Mouse (Mus musculus) spleen, adult 2 months (tissue): ENCODE results near the gene Syt13. TPM values are rescaled to one million over a fixed set of nuclear protein-coding genes. Genes with fewer than 3 reads are reported as not detected.

Experiments used
- DNase-seq, 2 experiments: peaks; one replicate each; pipeline versions ENCODE4 v3.0.0 to v3.0.0-alpha.2; 2012 to 2021; ENCODE audit warnings: low spot score in 2 of 2, low read depth in 1 of 2
- H3K27ac ChIP-seq: fragments of 200-500 bp; 2 replicates; pipeline ENCODE4 v1.5.1; 2012; ENCODE audit warnings: low read length, inconsistent platforms; ENCODE audit not compliant: insufficient read depth
- H3K27me3 ChIP-seq: fragments of 200-500 bp; 2 replicates; pipeline ENCODE4 v1.6.1; 2012; ENCODE audit warnings: mild to moderate bottlenecking, moderate library complexity, low read length, inconsistent platforms; ENCODE audit not compliant: control insufficient read depth, insufficient read depth
- H3K36me3 ChIP-seq: fragments of 200-500 bp; 2 replicates; pipeline ENCODE4 v1.6.1; 2012; ENCODE audit warnings: mild to moderate bottlenecking, low read length, inconsistent platforms; ENCODE audit not compliant: control insufficient read depth, insufficient read depth
- H3K4me1 ChIP-seq: fragments of 200-500 bp; 2 replicates; pipeline ENCODE4 v1.6.1; 2011; ENCODE audit warnings: inconsistent platforms; ENCODE audit not compliant: control insufficient read depth, insufficient read depth, insufficient read length
- H3K4me3 ChIP-seq: fragments of 200-500 bp; 2 replicates; pipeline ENCODE4 v1.5.1; 2011; ENCODE audit warnings: mild to moderate bottlenecking, inconsistent platforms; ENCODE audit not compliant: insufficient read depth, insufficient read length; ENCODE audit errors: extremely low read depth
- CTCF ChIP-seq: fragments of 200-500 bp; IDR thresholded peaks from 2 replicates; pipeline ENCODE4 v1.5.1; 2011; ENCODE audit warnings: mild to moderate bottlenecking, inconsistent platforms; ENCODE audit not compliant: insufficient read depth, insufficient read length, insufficient replicate concordance; ENCODE audit errors: extremely low read depth
- POLR2A ChIP-seq: fragments of 200-500 bp; IDR thresholded peaks from 2 replicates; pipeline ENCODE4 v1.6.1; 2011; ENCODE audit warnings: low read depth, low read length, inconsistent platforms
- WGBS: fragments of 180-500 bp; shearing (Covaris S2); methylation state at CpG from one replicate; pipeline ENCODE4 v1.1.7; 2018; 5-methylcytosine and 5-hydroxymethylcytosine counted together
- polyA plus RNA-seq: library from polyadenylated mRNA; depleted of rRNA; stranded (reverse); fragments of >200 nt; gene quantifications from 2 replicates; pipeline ENCODE4 v1.2.3, GENCODE M21; 2012

The Syt13 gene
- polyA plus RNA-seq, 1 experiment, result 0.50 TPM

GRCm38 (mm10) chr2:92883039-92883911, 31.6 kb upstream of the Syt13 start:
- H3K27me3 ChIP-seq, result no peaks in the 10 kb centered on the region
- 8% methylated on average over 15 of the region's 15 CpGs for WGBS
- H3K4me3 ChIP-seq, result no peak overlapping the region
- H3K27ac ChIP-seq, result no peak overlapping the region
- TF ChIP-seq CTCF, result peak; percentile 79; the same call in 1 of the 2 replicates
- TF ChIP-seq POLR2A, result no peak
- no peaks in the 10 kb centered on the region for H3K36me3 ChIP-seq
- H3K4me1 ChIP-seq, result no peaks in the 10 kb centered on the region
- peak in 1 of 2 experiments; percentile 16 for DNase-seq

GRCm38 (mm10) chr2:92883912-92884243, 31.0 kb upstream of the Syt13 start:
- no peaks in the 10 kb centered on the region for H3K4me1 ChIP-seq
- 3% methylated on average over 2 of the region's 2 CpGs for WGBS
- TF ChIP-seq POLR2A, result no peak
- no peak for TF ChIP-seq CTCF
- H3K27ac ChIP-seq, result no peak overlapping the region
- no peaks in the 10 kb centered on the region for H3K27me3 ChIP-seq
- DNase-seq, result no peak
- no peaks in the 10 kb centered on the region for H3K36me3 ChIP-seq
- no peak overlapping the region for H3K4me3 ChIP-seq

- TF ChIP-seq POLR2A (no peak), CTCF (no peak)
- no peaks in the 10 kb centered on the region for H3K36me3 ChIP-seq
Measured at GRCm38 (mm10) chr2:92884976-92885375, 29.9 kb upstream of the Syt13 start.

GRCm38 (mm10) chr2:92886862-92887261, 28.0 kb upstream of the Syt13 start:
- 67% methylated on average over 3 of the region's 3 CpGs for WGBS
- H3K4me3 ChIP-seq, result no peak overlapping the region
- TF ChIP-seq CTCF (no peak), POLR2A (no peak)
- H3K4me1 ChIP-seq, result no peaks in the 10 kb centered on the region
- no peaks in the 10 kb centered on the region for H3K27me3 ChIP-seq
- H3K36me3 ChIP-seq, result no peaks in the 10 kb centered on the region
- no peak for DNase-seq
- H3K27ac ChIP-seq, result no peak overlapping the region

More at GRCm38 (mm10) chr2:92884976-92885375, 29.9 kb upstream of the Syt13 start:
- Histone ChIP-seq H3K4me1 (no peaks in the 10 kb centered on the region), H3K27ac (no peak overlapping the region), H3K27me3 (no peaks in the 10 kb centered on the region), H3K4me3 (no peak overlapping the region)
- DNase-seq, result no peak
- 89% methylated on average over 6 of the region's 6 CpGs for WGBS

GRCm38 (mm10) chr2:92892524-92892923, 22.4 kb upstream of the Syt13 start:
- no peaks in the 10 kb centered on the region for H3K4me1 ChIP-seq
- H3K27ac ChIP-seq, result no peak overlapping the region
- no peak overlapping the region for H3K4me3 ChIP-seq
- H3K36me3 ChIP-seq, result no peaks in the 10 kb centered on the region
- H3K27me3 ChIP-seq, result no peaks in the 10 kb centered on the region
- no peak for DNase-seq
- 89% methylated on average over 4 of the region's 4 CpGs for WGBS
- TF ChIP-seq POLR2A (no peak), CTCF (no peak)

GRCm38 (mm10) chr2:92903650-92904049, 11.2 kb upstream of the Syt13 start:
- no peak overlapping the region for H3K27ac ChIP-seq
- H3K27me3 ChIP-seq, result no peaks in the 10 kb centered on the region
- DNase-seq, result no peak
- WGBS, result 78% methylated on average over 13 of the region's 13 CpGs
- H3K4me3 ChIP-seq, result no peak overlapping the region
- no peaks in the 10 kb centered on the region for H3K4me1 ChIP-seq
- TF ChIP-seq POLR2A, result no peak
- no peak for TF ChIP-seq CTCF
- H3K36me3 ChIP-seq, result no peaks in the 10 kb centered on the region

- peak in 1 of 2 experiments; percentile 15 for DNase-seq
- Histone ChIP-seq H3K27me3 (no peaks in the 10 kb centered on the region), H3K36me3 (no peaks in the 10 kb centered on the region), H3K27ac (no peak overlapping the region), H3K4me1 (no peaks in the 10 kb centered on the region), H3K4me3 (no peak overlapping the region)
- 38% methylated on average over 8 of the region's 8 CpGs for WGBS
- TF ChIP-seq POLR2A (no peak), CTCF (peak; percentile 14; the same call in 1 of the 2 replicates)
Measured at GRCm38 (mm10) chr2:92904307-92904859, 10.5 kb upstream of the Syt13 start.
